Mouse (Mus musculus) layer of hippocampus, adult 11-12 months (tissue): ENCODE data around the gene Tmem11.

Experiments
- DNase-seq: peaks from one replicate; pipeline ENCODE4 v3.0.0; 2022; ENCODE audit warnings: low spot score

Tmem11 gene

GRCm38 (mm10) chr11:60828903-60829302, 50.2 kb downstream of the Tmem11 start:
- DNase-seq, result no peak

DNA sequence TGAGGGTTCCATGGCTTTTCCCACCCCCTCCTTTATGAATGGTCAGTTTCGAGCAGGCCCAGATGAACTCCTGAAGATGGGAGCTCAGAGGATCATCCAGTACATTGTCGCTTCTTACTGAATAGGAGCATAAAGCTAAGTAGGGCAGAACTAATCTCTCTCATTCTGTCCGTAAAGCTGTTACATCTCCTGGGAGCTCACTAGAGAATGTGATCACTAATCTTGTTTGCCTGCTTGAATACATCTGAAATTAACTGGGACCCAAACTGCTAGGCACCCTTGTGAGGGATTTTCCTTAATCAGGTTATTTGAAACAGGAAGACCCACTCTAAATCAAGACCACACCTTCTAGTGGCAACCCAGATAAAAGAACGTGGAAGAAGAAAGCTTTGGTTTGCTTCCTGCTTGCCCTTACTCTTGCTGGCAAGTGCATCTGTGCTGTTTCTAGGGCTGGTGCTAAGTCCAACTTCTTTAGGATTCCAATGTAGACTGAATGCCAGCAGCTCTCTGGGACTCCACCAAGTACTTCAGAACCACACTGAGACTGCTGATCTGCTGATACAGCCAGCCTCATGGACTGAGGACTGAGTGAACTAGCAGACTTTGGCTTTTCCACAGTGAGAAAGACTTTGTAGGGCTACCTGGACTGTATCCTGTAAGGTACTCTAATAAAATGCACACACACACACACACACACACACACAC, 51.7 kb downstream of the Tmem11 start:
- no peak for DNase-seq

DNA sequence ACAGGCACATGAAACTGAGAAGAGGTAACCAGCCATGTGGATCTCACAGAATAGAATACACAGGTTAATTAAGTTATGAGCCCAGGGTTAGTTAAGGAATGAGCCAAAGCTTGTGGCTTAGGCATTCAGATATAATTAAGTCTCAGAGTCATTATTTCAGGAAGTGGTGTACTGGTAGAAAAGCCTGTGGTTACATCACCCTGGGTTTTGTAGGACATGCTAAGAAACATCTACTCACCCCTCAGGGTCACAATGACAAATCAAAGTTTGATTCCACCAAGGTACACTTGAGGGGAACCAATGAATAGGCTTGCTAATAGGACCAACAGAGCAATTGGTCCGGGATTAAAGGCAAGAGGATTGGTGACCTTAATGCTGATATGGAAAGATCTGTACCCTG, 52.4 kb downstream of the Tmem11 start:
- DNase-seq, result no peak

- DNase-seq, result no peak
Measured at GRCm38 (mm10) chr11:60825191-60825590, 53.9 kb downstream of the Tmem11 start.

DNA sequence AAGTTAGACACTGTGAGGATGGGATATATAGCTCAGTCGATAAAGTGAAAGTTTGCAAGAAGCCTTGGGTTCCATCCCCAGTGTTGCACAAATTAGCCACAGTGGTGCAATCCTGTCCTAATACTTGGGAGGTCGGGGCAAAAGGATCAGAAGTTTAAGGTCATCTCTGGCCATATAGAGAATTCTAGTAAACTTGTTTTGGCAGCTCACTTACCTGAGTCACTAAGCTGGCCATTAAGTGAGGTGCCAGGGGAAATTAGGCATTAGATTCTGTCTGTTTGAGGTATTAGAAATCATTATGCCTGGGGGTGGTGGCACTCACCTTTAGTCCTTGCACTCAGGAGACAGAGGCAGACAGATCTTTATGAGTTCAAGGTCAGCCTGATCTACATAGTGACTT, 55.3 kb downstream of the Tmem11 start:
- no peak for DNase-seq

DNA sequence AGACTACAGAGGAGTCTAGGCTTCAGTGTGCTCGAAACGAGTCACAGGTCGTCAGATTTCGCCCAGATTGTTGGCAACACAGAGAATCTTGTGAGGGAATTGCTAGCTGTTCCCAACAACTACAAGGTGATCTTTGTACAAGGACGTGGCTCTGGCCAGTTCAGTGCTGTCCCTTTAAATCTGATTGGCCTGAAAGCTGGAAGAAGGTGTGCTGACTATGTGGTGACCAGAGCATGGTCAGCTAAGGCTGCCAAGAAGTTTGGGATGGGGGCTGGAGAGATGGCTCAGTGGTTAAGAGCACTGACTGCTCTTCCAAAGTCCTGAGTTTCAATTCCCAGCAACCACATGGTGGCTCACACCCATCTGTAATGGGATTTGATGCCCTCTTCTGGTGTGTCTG, 62.7 kb downstream of the Tmem11 start:
- no peak for DNase-seq
